Mouse (Mus musculus) midbrain, embryonic 11.5 days (tissue): ENCODE measurements at regions not wholly inside any gene's neighbourhood (a gene's known extent, or its start where the extent isn't known, plus 50 kb on each side); places are given as distances from the start of the nearest gene placed in this dataset.

Experiments used
- ATAC-seq: fragments of 200-750 bp; cut with Nextera tagmentation; 2 replicates; pipeline ENCODE4 v1.8.0; 2017; ENCODE audit warnings: moderate TSS enrichment, moderate library complexity; ENCODE audit not compliant: low FRiP score
- DNase-seq: peaks from one replicate; pipeline ENCODE4 v3.0.0; 2015; ENCODE audit warnings: low spot score; ENCODE audit errors: missing footprints
- H3K27ac ChIP-seq: fragments of 300-500 bp; sonication (generic); 2 replicates; pipeline ENCODE4 v1.5.1; 2014; ENCODE audit warnings: low read depth, low read length
- H3K27me3 ChIP-seq: fragments of 300-500 bp; sonication (generic); 2 replicates; pipeline ENCODE4 v1.6.1; 2014; ENCODE audit warnings: mild to moderate bottlenecking, low read length, moderate library complexity, mixed read lengths; ENCODE audit not compliant: control insufficient read depth, insufficient read depth
- H3K36me3 ChIP-seq: fragments of 300-500 bp; sonication (generic); 2 replicates; pipeline ENCODE4 v1.6.1; 2014; ENCODE audit warnings: mild to moderate bottlenecking, low read length, moderate library complexity, mixed read lengths; ENCODE audit not compliant: control insufficient read depth, insufficient read depth
- H3K4me1 ChIP-seq: fragments of 300-500 bp; sonication (generic); 2 replicates; pipeline ENCODE4 v1.6.1; 2014; ENCODE audit warnings: low read length; ENCODE audit not compliant: control insufficient read depth, insufficient read depth
- H3K4me2 ChIP-seq: fragments of 300-500 bp; sonication (generic); 2 replicates; pipeline ENCODE4 v1.6.1; 2014; ENCODE audit warnings: mild to moderate bottlenecking, moderate library complexity
- H3K4me3 ChIP-seq: fragments of 300-500 bp; sonication (generic); 2 replicates; pipeline ENCODE4 v1.5.1; 2014; ENCODE audit warnings: low read depth, low read length
- H3K9ac ChIP-seq: fragments of 300-500 bp; sonication (generic); 2 replicates; pipeline ENCODE4 v1.6.1; 2014; ENCODE audit warnings: low read length
- H3K9me3 ChIP-seq: fragments of 300-500 bp; sonication (generic); 2 replicates; pipeline ENCODE4 v1.6.1; 2016; ENCODE audit warnings: low read length; ENCODE audit not compliant: control insufficient read depth
- WGBS: fragments of 180-500 bp; shearing (Covaris S2); extraction: QIAGEN DNeasy Blood & Tissue Kit; methylation state at CpG from one replicate; pipeline ENCODE4 v1.1.7; 2014; 5-methylcytosine and 5-hydroxymethylcytosine counted together

GRCm38 (mm10) chr10:123997260-123997659, 733.5 kb downstream of the Fam19a2 start:
- ATAC-seq = no peak
- Histone ChIP-seq H3K36me3 (no peaks in the 10 kb centered on the region), H3K27me3 (no peaks in the 10 kb centered on the region), H3K4me3 (no peak overlapping the region), H3K27ac (no peak overlapping the region), H3K9me3 (no peaks in the 10 kb centered on the region), H3K4me2 (no peak overlapping the region), H3K9ac (no peak overlapping the region), H3K4me1 (no peaks in the 10 kb centered on the region)
- 89% methylated on average over 5 of the region's 5 CpGs for WGBS
- no peak for DNase-seq

- Histone ChIP-seq H3K27me3 (no peaks in the 10 kb centered on the region), H3K36me3 (no peaks in the 10 kb centered on the region), H3K27ac (no peak overlapping the region), H3K4me1 (no peaks in the 10 kb centered on the region), H3K9ac (no peak overlapping the region), H3K9me3 (no peaks in the 10 kb centered on the region), H3K4me3 (no peak overlapping the region), H3K4me2 (no peak overlapping the region)
- 79% methylated on average over 1 of the region's 1 CpGs for WGBS
- no peak for ATAC-seq
- no peak for DNase-seq
Measured at GRCm38 (mm10) chr10:123998959-123999358, 735.2 kb downstream of the Fam19a2 start.

- Histone ChIP-seq H3K4me1 (no peaks in the 10 kb centered on the region), H3K9ac (no peak overlapping the region), H3K27ac (no peak overlapping the region), H3K4me3 (no peak overlapping the region), H3K27me3 (no peaks in the 10 kb centered on the region), H3K4me2 (no peak overlapping the region), H3K9me3 (no peaks in the 10 kb centered on the region), H3K36me3 (no peaks in the 10 kb centered on the region)
- ATAC-seq (no peak), DNase-seq (no peak)
- WGBS = 84% methylated on average over 4 of the region's 4 CpGs
Measured at GRCm38 (mm10) chr10:124045031-124045430, 781.2 kb downstream of the Fam19a2 start.

GRCm38 (mm10) chr10:124045791-124046190, 782.0 kb downstream of the Fam19a2 start:
- H3K4me1 ChIP-seq = no peaks in the 10 kb centered on the region
- no peaks in the 10 kb centered on the region for H3K27me3 ChIP-seq
- H3K27ac ChIP-seq = no peak overlapping the region
- no peaks in the 10 kb centered on the region for H3K9me3 ChIP-seq
- no peak overlapping the region for H3K4me3 ChIP-seq
- DNase-seq = no peak
- no peak overlapping the region for H3K9ac ChIP-seq
- 82% methylated on average over 2 of the region's 2 CpGs for WGBS
- no peak overlapping the region for H3K4me2 ChIP-seq
- no peaks in the 10 kb centered on the region for H3K36me3 ChIP-seq
- ATAC-seq = no peak

- Histone ChIP-seq H3K4me2 (no peak overlapping the region), H3K36me3 (no peaks in the 10 kb centered on the region), H3K9ac (no peak overlapping the region), H3K9me3 (no peaks in the 10 kb centered on the region), H3K27me3 (no peaks in the 10 kb centered on the region), H3K4me3 (no peak overlapping the region), H3K4me1 (no peaks in the 10 kb centered on the region), H3K27ac (no peak overlapping the region)
- 87% methylated on average over 3 of the region's 3 CpGs for WGBS
- ATAC-seq (no peak), DNase-seq (no peak)
Measured at GRCm38 (mm10) chr10:124082756-124083155, 819.0 kb downstream of the Fam19a2 start.

- ATAC-seq (no peak), DNase-seq (no peak)
- no peak overlapping the region for H3K4me3 ChIP-seq
- H3K9ac ChIP-seq = no peak overlapping the region
- H3K27ac ChIP-seq = no peak overlapping the region
- no peaks in the 10 kb centered on the region for H3K36me3 ChIP-seq
- no peaks in the 10 kb centered on the region for H3K9me3 ChIP-seq
- 53% methylated on average over 10 of the region's 10 CpGs for WGBS
- no peaks in the 10 kb centered on the region for H3K4me1 ChIP-seq
- no peaks in the 10 kb centered on the region for H3K27me3 ChIP-seq
- H3K4me2 ChIP-seq = no peak overlapping the region
Measured at GRCm38 (mm10) chr10:124090547-124090946, 826.8 kb downstream of the Fam19a2 start.

- DNase-seq = no peak
- Histone ChIP-seq H3K27me3 (no peaks in the 10 kb centered on the region), H3K4me3 (no peak overlapping the region), H3K9me3 (no peaks in the 10 kb centered on the region), H3K36me3 (no peaks in the 10 kb centered on the region), H3K9ac (no peak overlapping the region), H3K27ac (no peak overlapping the region), H3K4me2 (no peak overlapping the region), H3K4me1 (no peaks in the 10 kb centered on the region)
- 83% methylated on average over 7 of the region's 7 CpGs for WGBS
- ATAC-seq = peak; percentile 61; the same call in 1 of the 2 replicates
Measured at GRCm38 (mm10) chr10:124091364-124091763, 827.6 kb downstream of the Fam19a2 start.

GRCm38 (mm10) chr10:124119585-124119984, 855.8 kb downstream of the Fam19a2 start:
- Histone ChIP-seq H3K27ac (no peak overlapping the region), H3K27me3 (no peaks in the 10 kb centered on the region), H3K9me3 (no peaks in the 10 kb centered on the region), H3K4me2 (no peak overlapping the region), H3K36me3 (no peaks in the 10 kb centered on the region), H3K4me1 (no peaks in the 10 kb centered on the region), H3K9ac (no peak overlapping the region), H3K4me3 (no peak overlapping the region)
- DNase-seq = no peak
- ATAC-seq = no peak

GRCm38 (mm10) chr10:124138456-124138855, 874.7 kb downstream of the Fam19a2 start:
- Histone ChIP-seq H3K27ac (no peak overlapping the region), H3K27me3 (no peaks in the 10 kb centered on the region), H3K36me3 (no peaks in the 10 kb centered on the region), H3K9me3 (no peaks in the 10 kb centered on the region), H3K4me3 (no peak overlapping the region), H3K9ac (no peak overlapping the region), H3K4me1 (no peaks in the 10 kb centered on the region), H3K4me2 (no peak overlapping the region)
- ATAC-seq = no peak
- DNase-seq = no peak
- WGBS = 77% methylated on average over 2 of the region's 2 CpGs

GRCm38 (mm10) chr10:124142336-124142735, 878.5 kb downstream of the Fam19a2 start:
- H3K4me1 ChIP-seq = no peaks in the 10 kb centered on the region
- no peaks in the 10 kb centered on the region for H3K9me3 ChIP-seq
- H3K4me3 ChIP-seq = no peak overlapping the region
- no peak for ATAC-seq
- no peaks in the 10 kb centered on the region for H3K36me3 ChIP-seq
- no peak overlapping the region for H3K4me2 ChIP-seq
- H3K9ac ChIP-seq = no peak overlapping the region
- H3K27ac ChIP-seq = no peak overlapping the region
- WGBS = 67% methylated on average over 1 of the region's 1 CpGs
- no peaks in the 10 kb centered on the region for H3K27me3 ChIP-seq
- DNase-seq = no peak
